Mouse (Mus musculus) limb, embryonic 10.5 days (tissue): Measurements from ENCODE around the gene Shisa2. TPM values are rescaled to one million over a fixed set of nuclear protein-coding genes. Genes with fewer than 3 reads are reported as not detected.
A peak's percentile ranks its signal among the peaks of the same experiment; 100 is the strongest.

Experiments
- DNase-seq: peaks from one replicate; pipeline ENCODE4 v3.0.0-alpha.2; 2017; ENCODE audit warnings: low spot score
- H3K27ac ChIP-seq: fragments of 300-500 bp; sonication (generic); 2 replicates; pipeline ENCODE4 v1.5.1; 2016; ENCODE audit warnings: mild to moderate bottlenecking
- H3K27me3 ChIP-seq: fragments of 300-500 bp; sonication (generic); 2 replicates; pipeline ENCODE4 v1.6.1; 2016; ENCODE audit warnings: low read depth, mild to moderate bottlenecking; ENCODE audit not compliant: poor library complexity, severe bottlenecking
- H3K36me3 ChIP-seq: fragments of 300-500 bp; sonication (generic); 2 replicates; pipeline ENCODE4 v1.6.1; 2016; ENCODE audit warnings: mild to moderate bottlenecking, moderate library complexity
- H3K4me1 ChIP-seq: fragments of 300-500 bp; sonication (generic); 2 replicates; pipeline ENCODE4 v1.6.1; 2016
- H3K4me3 ChIP-seq: fragments of 300-500 bp; sonication (generic); 2 replicates; pipeline ENCODE4 v1.5.1; 2016; ENCODE audit warnings: mild to moderate bottlenecking, moderate library complexity
- H3K9me3 ChIP-seq: fragments of 300-500 bp; sonication (generic); replicated peaks from 2 replicates; pipeline ENCODE4 v1.6.1; 2016; ENCODE audit warnings: mild to moderate bottlenecking
- WGBS: fragments of 180-500 bp; shearing (Covaris S2); methylation state at CpG from one replicate; pipeline ENCODE4 v1.1.7; 2016; 5-methylcytosine and 5-hydroxymethylcytosine counted together
- polyA plus RNA-seq: library from polyadenylated mRNA; unstranded; fragments of >200 nt; fragmentation: Nextera tagmentation; extraction: Ambion mirVana; gene quantifications from 2 replicates; pipeline ENCODE4 v1.2.1, GENCODE M21; 2016

The Shisa2 gene
- polyA plus RNA-seq, 1 experiment from 2014 or later: 22.5 TPM

DNA sequence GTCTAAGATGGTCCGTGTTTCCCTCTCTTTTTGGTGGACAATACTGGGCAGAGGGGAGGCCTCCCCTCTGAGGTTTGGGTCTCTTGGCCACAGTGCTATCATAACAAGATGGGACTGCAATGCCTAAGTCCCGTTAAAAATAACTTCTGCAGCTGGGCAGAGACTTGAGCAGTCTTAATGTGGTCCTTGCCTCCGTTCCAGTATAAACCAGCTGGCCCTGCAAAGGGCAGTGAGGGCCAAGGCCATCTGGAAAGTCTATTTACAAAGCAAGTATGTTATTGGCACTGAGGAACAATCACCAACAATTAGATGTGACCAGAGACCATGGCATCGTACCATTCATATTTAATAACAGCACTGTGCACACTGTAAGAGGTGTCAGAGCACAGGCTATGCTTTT is 50.2 kb downstream of the Shisa2 start:
- Histone ChIP-seq H3K27me3 (no peaks in the 10 kb centered on the region), H3K4me3 (no peak overlapping the region), H3K27ac (peak overlapping the region; percentile 83), H3K36me3 (no peaks in the 10 kb centered on the region), H3K4me1 (peaks cover 46% of the 10 kb centered on the region), H3K9me3 (no peaks in the 10 kb centered on the region)
- 80% methylated on average over 4 of the region's 4 CpGs for WGBS
- DNase-seq: no peak

DNA sequence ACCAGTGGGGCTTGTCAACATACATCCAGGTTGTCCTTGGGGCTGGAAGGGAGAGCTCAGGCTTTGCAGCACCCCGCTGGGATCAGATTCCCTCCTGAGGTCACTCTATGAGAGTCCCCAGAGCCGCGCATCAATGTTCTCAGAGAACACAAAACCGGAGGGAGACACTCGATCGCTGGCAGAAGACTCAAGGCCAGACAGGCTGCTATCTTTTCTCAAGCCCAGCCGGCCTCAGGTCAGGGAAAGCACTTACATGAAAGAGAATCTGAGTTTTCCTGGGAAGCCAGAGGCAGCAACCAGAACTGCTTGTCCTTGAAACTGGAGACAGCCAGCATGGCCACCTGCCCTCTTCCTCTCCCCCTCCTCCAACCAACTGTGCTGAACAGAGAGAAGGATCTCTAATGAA is 52.5 kb downstream of the Shisa2 start:
- Histone ChIP-seq H3K4me3 (no peak overlapping the region), H3K36me3 (no peaks in the 10 kb centered on the region), H3K9me3 (no peaks in the 10 kb centered on the region), H3K27ac (no peak overlapping the region), H3K4me1 (peaks cover 45% of the 10 kb centered on the region), H3K27me3 (no peaks in the 10 kb centered on the region)
- no peak for DNase-seq
- WGBS: 78% methylated on average over 7 of the region's 7 CpGs

Other genes with a start within 250 kb of the Shisa2 start
- 0.66 and 0.73 TPM in 2 replicates for gene Phf11c, start 229.9 kb upstream of the Shisa2 start, polyA plus RNA-seq
- gene Setdb2, start 184.4 kb upstream of the Shisa2 start, polyA plus RNA-seq: 10.4 and 13.1 TPM in 2 replicates
- 44.4 and 44.6 TPM in 2 replicates for gene Cab39l, start 184.3 kb upstream of the Shisa2 start, polyA plus RNA-seq
- 27.3 and 29.2 TPM in 2 replicates for gene Cdadc1, start 27.3 kb upstream of the Shisa2 start, polyA plus RNA-seq